Mouse (Mus musculus): ENCODE results near the gene Ufsp2.

The Ufsp2 gene

GRCm38 (mm10) chr8:45975126-45975836 lies at the start of gene Ufsp2, which contains the start of gene 1700029J07Rik:
Gene Ufsp2, plus strand, starts transcription at chr8:45975528.
Gene 1700029J07Rik, minus strand, starts transcription at chr8:45975252.
- peak; percentile 95 for DNase-seq (ENCODE audit: low read depth, low spot score)

- peak; percentile 86 for DNase-seq (ENCODE audit: low read depth, low spot score)
Observed at GRCm38 (mm10) chr8:45934582-45935014, 40.7 kb upstream of the Ufsp2 start, which contains the start of gene Ccdc110. Gene Ccdc110, plus strand, starts transcription at chr8:45934619.

DNA sequence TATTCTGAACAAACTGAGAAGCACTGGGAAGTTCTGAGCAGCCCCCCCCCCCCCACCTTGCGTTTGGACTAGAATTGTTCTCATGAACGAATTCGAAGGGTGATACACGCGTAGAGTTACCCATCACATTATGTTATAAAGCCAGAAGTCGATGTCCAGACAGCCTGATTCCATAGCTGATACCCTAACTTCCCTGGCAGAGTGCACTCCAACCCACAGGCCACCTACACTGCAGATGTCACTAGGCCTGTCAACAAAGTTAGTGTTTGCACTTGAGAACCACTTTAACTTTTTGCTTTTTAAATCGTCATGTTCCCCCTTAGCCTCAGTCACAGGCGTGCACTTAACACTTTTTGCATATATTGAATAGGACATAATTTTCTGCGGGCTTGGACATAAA lies 38.3 kb upstream of the Ufsp2 start:
- no peak for DNase-seq (ENCODE audit: low read depth, low spot score)

DNA sequence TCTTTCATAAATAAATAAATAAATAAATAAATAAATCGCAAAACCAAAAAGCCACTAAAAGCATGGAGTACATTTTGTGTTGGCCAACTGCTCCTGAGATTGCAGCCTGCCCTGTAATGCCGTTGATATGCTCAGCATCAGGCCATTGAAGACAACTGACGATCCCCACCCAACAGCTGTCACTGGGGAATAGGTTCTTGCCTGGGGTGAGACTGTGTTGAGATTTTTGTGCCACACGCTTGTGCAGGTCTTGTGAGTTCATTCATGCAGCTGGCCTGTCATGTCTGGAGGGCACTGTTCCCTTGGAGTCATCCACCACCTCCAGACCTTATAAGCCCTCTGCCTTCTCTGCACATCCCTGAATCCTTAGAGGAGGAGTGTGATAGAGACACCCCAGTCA lies 29.0 kb upstream of the Ufsp2 start:
- DNase-seq (ENCODE audit: low read depth, low spot score): no peak

GRCm38 (mm10) chr8:45950622-45951021 lies 24.7 kb upstream of the Ufsp2 start:
- no peak for DNase-seq (ENCODE audit: low read depth, low spot score)

GRCm38 (mm10) chr8:45970894-45971293 lies 4.4 kb upstream of the Ufsp2 start:
- no peak for DNase-seq (ENCODE audit: low read depth, low spot score)

- no peak for DNase-seq (ENCODE audit: low read depth, low spot score)
Observed at GRCm38 (mm10) chr8:45973988-45974505, 1.3 kb upstream of the Ufsp2 start.

DNA sequence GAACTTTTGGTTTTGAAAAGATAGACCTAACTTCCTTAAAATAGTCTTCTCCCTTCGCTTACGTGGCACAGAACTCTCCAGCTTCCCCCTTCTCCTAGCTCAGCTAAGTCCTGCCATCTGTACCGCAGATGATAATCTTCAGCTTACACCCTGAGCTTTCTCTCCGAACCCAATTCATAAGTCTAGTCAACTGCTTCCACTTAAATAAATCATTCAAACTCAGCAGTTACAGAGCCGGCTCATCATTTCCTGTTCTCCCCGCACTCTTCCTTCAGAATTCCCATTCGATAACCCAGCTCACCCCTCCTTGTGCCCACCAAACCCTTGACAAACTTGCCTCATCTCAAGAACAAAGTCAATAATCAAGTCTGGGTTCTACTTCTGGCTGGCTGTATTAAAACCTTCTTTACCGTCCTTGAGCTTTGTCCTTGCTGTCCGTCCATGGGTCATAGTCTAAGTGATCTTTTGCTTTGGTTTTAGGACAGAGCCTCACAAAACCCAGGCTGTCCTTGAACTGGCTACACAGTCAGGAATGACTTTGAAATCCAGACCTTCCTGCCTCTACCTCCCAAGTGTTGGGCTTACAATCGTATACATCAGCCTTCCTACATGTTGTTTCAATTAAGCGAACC lies 625 bp downstream of the Ufsp2 start:
- DNase-seq (ENCODE audit: low read depth, low spot score): no peak

DNA sequence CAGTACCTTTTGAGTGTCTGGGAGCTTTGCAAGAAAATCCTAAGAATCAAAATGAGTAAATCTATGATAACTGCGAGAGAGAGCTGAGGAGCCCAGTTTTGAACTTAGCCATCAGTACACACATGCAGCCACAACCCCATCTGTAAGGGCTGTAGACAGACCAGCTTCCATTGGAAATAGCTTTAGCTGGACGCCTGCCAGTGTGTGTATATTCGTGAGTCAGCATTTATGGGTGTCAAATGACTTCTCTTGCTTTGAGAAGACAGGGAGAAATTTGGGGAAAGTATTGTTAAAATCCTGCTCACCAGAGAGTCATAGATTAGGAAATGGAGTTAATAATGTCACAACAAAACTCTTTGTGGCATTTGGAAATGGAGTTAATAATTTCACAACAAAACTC lies 11.3 kb downstream of the Ufsp2 start:
- DNase-seq (ENCODE audit: low read depth, low spot score): no peak

- DNase-seq (ENCODE audit: low read depth, low spot score): no peak
Observed at GRCm38 (mm10) chr8:45988189-45988588, 12.9 kb downstream of the Ufsp2 start.

DNA sequence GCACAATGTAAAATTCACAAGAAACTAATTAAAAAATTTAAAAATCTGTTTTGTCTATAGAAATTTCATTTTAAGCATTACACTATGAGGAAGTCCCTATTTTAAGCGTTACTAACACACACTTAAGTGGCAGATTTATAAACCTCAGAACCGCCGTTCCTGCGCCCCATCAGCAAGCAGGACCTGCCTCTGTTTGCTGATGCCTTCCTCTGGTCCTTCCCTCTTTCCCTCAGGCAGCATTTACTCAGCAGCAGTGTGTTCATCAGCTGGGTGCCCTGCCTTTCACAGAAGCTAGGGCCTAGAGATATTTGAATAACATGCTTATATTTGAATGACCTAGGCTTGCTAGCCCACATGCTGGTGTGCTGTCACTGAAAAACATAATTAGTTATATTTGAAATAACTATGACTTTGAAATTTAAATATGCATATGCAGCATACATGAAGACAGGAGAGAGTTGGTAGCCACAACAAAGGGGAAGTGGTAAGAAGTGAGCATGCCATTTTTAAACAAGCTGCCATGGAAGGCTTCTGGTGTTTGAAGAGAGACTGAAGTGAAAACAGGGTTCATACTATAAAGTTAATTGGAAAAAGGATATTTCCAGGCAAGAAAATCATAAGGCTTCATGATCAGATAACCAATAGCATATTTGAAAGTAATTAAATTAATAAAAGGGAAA lies 15.4 kb downstream of the Ufsp2 start:
- DNase-seq (ENCODE audit: low read depth, low spot score): no peak

- no peak for DNase-seq (ENCODE audit: low read depth, low spot score)
Observed at GRCm38 (mm10) chr8:45994111-45994510, 18.8 kb downstream of the Ufsp2 start.

- DNase-seq (ENCODE audit: low read depth, low spot score): no peak
Observed at GRCm38 (mm10) chr8:45995576-45995975, 20.2 kb downstream of the Ufsp2 start.

GRCm38 (mm10) chr8:45998228-45998627 lies 22.9 kb downstream of the Ufsp2 start:
- DNase-seq (ENCODE audit: low read depth, low spot score): no peak

DNA sequence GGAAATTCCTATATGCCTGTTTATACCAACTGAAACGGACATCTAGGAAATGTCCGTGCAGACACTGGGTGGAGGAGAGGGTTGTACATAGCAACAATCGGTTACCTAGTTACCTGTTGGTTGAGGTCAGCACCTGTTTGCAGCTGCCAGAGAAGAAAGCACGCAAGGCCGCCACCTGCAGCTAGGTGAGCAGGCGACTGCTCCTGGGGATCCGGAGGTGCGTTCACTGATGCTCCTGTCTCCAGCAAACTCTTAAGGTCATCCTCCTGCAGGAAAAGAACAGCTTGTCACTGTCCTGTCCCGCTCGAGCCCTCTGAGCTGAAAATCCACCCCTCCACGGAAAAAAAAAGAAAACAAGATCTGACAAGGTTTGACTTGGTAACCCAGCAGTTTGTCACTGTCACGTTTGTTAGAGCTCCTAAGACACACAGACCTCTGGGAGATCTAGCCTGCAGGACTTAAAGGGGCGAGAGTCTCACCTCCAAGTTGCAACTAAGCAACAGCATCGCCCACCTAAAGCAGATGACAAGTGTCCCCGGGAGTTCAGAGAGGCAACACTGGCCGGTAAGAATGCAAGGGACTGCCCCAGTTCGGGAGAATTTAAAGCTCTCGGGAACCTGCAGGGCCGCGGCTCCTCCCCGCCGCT lies 23.9 kb downstream of the Ufsp2 start, which contains the start of gene Lrp2bp:
Gene Lrp2bp, plus strand, starts transcription at position 166 of the 646 bp plus-strand sequence.
- no peak for DNase-seq (ENCODE audit: low read depth, low spot score)

- peak; percentile 98 for DNase-seq (ENCODE audit: low read depth, low spot score)
Observed at GRCm38 (mm10) chr8:45999784-46000705, 24.7 kb downstream of the Ufsp2 start.

DNA sequence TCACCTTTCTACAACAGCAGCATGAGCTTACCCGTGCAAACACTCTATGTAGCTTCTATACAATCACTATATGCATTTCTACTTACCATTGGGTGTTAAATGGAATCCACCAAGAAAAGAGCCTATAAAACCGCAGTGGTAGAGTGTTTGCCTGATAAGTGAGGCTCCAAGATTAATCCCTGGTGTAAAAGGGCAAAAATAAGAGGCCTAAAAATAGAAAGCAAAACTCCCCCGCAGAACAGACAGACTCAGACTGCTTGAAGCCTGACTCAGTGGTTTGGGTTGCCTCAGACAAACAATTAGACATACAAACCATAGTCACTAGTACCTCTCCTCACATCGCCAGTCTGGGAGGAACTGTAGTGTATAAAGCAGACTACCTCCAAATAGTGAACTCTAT lies 30.3 kb downstream of the Ufsp2 start, which contains the start of gene Ankrd37:
Gene Ankrd37, minus strand, starts transcription at position 112 of the 400 bp plus-strand sequence.
- no peak for DNase-seq (ENCODE audit: low read depth, low spot score)

GRCm38 (mm10) chr8:46007050-46007672 lies 31.8 kb downstream of the Ufsp2 start:
- no peak for DNase-seq (ENCODE audit: low read depth, low spot score)

DNA sequence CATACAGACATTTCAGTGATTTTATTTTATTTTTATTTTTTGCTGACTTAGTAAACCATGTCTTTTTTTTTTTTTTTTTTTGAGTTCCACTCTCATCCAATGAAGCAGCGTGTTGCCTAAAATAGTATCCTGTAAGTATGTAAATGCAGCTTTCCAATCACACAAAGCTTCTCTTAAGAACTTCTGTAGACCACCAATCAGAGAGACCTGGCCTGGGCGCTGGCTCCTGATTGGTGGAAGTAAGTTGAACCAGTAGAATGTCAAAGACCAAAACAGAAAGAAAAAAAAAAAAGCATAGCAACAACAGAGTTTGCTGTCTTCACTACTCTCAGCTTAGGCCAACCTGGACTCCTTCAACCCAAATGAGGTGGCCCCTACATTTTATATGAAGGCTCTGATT lies 35.0 kb downstream of the Ufsp2 start:
- DNase-seq (ENCODE audit: low read depth, low spot score): no peak
